Mouse (Mus musculus) mouse embryonic stem cell (cell line): ENCODE data around the gene C4b.

Experiments
- in situ Hi-C, 2 experiments: fragments of 300-500 bp; cut with MboI; formaldehyde crosslinking; loops; 1 replicate in 1 of 2; 3 replicates in 1 of 2; pipeline ENCODE4 v1.14.3; 2019 to 2020; ENCODE audit warnings: low sequenced_read_pairs in 2 of 2, low pct_unique_long_range_greater_than_20kb in 1 of 2, mixed read lengths in 1 of 2; ENCODE audit not compliant: unreplicated experiment in 1 of 2

Gene C4b

DNA sequence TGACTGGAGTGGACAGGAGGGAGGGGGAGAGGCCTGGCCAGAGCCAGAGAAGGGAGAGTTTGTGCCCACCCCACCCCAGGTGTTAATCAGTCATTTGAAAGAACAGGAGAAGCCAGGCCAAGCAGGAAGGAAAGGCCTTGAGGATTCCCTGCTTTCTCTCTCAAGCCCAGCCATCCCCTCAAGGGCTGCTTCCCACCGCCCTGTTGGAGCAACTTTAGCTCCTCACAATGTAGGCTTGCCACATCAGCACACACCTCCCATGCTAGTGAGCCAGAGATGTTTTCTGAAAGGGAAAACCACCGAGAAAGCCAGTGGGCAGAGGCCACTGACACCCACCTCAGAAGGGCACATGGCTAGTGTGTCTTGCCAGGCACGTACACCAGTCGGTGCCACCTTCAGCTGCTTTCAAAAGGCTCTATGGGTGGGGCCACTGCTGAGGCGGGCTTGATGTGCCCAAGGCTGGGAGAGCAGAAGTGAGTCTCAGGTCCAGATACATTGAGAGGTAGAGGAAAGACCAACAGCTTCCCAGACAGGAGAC is 28.7 kb downstream of the C4b start:
- in situ Hi-C loops: loop anchor here in 1 of 2 experiments (25.0 kb wide), 1 partner anchor 222 kb away; the partner anchor contains the start of gene Neu1

DNA sequence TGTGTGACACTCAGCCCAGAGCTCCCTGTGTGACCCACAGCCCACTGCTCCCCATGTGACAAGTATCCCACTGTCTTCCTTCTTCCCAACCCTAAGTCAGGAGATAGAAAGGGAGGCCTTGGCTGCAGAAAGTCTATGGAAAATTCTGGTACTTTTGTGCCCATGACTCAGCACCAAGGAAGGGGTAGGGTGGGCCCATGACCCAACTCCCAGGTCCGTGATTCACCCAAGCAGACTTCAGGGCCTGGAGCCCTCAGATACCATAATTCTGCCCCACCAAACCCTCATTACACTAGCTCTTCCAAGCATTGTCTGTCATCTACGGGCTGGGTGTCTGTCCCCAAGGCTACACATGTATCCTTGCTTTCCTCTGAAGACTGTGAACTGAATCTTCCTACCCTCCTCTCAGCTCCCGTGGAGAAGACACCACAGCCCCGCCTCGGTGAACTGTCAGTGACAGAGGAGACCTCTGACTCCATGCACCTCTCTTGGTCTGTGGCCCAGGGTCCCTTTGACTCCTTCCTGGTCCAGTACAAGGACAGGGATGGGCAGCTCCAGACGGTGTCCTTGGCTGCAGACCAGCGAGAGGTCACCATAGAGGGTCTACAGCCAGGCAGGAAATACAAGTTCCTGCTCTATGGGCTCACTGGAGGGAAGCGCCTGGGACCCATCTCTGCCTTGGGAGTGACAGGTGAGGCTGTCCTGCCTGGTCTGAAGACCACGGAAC is 29.3 kb downstream of the C4b start:
- in situ Hi-C loops: loop anchor here in 1 of 2 experiments (25.0 kb wide), 1 partner anchor 223 kb away; the partner anchor contains the start of gene Neu1

DNA sequence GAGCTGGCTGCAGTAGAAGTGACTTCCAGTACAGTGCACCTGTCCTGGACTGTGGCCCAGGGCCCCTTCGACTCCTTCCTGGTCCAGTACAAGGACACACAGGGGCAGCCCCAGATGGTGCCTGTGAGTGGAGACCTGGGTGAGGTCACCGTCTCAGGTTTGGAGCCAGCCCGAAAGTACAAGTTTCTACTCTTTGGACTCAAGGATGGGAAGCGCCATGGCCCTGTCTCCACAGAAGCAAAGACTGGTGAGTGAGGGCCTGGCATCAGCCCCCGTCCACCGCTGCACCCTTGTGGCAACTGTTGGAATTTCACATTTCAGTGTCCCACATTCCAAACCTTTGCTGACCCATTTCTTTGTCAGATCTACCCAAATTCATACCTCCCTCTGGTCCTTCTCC is 30.7 kb downstream of the C4b start:
- in situ Hi-C loops: loop anchor here in 1 of 2 experiments (25.0 kb wide), 1 partner anchor 224 kb away; the partner anchor contains the start of gene Neu1

DNA sequence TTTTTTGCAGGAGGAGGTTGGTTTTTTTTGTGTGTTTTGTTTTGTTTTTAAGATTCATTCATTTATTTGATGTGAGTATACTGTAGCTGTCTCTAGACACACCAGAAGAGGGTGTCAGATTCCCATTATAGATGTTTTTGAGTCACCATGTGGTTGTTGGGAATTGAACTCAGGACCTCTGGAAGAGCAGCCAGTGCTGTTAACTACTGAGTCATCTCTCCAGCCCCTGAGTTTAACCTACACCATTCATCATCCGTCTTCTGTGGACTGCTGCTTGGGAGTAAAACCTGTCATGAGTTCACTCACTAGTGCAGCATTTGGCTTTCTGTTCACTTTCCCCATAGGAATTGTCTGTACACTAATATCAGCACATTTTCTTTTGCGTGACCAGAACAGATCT is 37.2 kb downstream of the C4b start:
- in situ Hi-C loops: loop anchor here in 1 of 2 experiments (25.0 kb wide), 1 partner anchor 231 kb away; the partner anchor contains the start of gene Neu1

DNA sequence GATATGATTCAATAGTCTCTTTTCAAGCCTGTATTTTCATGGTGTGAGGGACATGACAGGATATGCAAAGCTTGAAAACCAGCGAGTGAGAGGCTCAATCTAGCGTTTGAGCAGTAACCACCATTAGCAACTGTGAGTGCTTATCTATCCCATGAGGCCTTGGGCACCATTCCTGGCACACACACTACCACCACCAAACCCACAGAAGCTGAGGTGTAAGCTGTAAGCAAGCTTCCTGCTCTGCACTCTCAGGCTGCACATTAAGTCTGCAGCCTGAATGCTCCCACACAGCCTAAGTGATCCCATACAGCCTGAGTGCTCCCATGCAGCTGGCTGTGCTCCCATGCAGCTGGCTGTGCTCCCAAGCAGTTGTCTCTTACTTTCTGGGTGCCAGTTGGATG is 43.0 kb downstream of the C4b start:
- in situ Hi-C loops: loop anchor here in 1 of 2 experiments (25.0 kb wide), 1 partner anchor 237 kb away; the partner anchor contains the start of gene Neu1

DNA sequence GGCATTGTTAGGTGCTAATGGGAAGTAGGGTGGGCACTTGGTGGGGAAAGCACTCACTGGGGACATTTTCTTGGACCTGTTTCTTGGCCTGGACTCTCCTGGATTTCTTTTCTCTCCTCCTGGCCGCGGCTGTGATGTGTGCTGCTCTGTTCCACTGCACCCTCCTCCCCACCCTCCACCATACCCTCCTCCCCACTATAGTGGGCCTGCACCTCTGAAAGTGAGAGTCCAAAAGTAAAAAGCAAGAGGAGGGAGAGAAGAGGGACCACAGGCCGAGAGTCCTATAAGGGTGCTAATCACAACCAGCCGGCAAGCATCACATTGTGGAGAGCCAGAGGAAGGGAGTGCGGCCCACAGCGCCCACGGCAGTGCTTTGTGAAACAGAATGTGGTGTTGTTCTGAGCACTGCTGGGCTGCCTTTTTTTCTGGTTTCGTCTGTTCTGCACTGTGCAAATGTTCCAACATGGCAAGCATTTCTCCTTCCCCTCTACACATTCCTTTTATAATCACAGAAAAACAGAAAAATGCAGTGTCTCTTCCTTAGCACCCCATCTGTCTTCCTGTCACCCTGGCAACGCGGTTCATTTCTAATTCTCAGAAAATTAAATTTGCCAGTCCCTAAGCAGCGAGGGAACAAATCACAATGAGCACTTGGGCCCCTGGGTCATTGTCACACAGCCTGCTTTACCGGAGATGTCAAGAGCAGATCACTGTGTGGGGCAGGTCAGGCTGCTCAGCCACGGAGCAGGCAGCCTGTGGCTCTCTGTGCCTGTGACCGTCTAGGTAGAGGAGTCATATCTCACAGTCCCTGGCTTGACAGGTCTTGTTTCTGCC is 43.9 kb downstream of the C4b start:
- in situ Hi-C loops: loop anchor here in 1 of 2 experiments (25.0 kb wide), 1 partner anchor 238 kb away; the partner anchor contains the start of gene Neu1

DNA sequence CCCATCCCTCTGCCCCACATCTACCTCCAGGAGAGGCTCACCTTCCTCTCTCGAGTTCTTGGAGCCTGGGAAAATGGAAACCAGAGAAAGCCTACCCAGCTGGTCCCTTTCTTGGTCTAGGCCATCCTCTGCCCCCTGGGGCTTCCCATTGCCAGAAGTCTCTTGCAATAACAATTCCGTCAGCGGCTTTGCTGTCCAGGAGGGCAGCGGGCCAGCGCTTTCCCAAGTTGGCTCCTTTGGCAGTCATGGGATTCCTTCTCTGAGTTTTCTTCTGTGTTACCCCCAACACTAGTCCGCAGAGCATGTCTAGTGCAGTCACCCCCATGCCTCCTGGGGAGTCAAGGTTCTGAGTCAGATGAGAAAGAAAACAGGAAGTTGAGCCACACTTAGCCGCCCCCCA is 50.8 kb downstream of the C4b start:
- in situ Hi-C loops: no loop called here

DNA sequence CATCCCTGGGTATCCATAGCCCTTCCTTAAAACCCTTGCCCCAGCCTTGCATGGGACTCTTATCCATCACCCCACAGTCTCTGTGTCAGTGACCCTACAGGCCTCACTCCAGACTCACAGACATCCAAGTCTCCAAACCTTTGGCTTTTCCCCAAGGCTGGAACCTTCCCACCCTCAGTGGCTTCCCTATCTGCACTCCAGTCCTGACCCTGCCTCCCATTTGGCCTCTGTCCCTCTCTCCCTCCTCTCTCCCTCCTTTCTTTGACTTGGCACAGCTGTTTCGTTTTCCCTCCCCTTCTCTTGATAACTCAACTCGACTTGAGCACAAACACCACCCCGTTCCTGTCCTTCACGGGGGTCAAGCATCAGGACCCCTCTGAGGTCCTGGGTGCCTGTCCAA is 53.2 kb downstream of the C4b start:
- in situ Hi-C loops: no loop called here

DNA sequence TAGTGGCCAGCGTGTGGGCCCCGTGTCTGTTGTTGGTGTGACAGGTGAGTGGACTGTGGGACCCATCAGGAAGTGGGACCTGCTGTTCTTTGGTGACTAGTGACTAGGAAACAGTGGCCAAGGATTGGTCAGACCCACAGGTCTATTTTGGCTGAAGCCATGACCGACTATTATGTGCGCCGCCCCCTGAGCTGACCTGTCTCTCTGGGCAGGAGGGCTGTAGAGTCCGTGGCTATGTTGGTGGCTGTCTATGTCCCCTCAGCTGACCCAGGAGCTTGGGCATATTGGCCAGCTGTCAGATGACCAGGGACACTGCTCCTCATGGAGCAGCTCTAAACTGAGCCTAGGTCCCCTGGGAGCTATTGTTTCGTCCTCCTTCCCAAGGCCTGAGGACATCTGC is 54.8 kb downstream of the C4b start:
- in situ Hi-C loops: no loop called here

DNA sequence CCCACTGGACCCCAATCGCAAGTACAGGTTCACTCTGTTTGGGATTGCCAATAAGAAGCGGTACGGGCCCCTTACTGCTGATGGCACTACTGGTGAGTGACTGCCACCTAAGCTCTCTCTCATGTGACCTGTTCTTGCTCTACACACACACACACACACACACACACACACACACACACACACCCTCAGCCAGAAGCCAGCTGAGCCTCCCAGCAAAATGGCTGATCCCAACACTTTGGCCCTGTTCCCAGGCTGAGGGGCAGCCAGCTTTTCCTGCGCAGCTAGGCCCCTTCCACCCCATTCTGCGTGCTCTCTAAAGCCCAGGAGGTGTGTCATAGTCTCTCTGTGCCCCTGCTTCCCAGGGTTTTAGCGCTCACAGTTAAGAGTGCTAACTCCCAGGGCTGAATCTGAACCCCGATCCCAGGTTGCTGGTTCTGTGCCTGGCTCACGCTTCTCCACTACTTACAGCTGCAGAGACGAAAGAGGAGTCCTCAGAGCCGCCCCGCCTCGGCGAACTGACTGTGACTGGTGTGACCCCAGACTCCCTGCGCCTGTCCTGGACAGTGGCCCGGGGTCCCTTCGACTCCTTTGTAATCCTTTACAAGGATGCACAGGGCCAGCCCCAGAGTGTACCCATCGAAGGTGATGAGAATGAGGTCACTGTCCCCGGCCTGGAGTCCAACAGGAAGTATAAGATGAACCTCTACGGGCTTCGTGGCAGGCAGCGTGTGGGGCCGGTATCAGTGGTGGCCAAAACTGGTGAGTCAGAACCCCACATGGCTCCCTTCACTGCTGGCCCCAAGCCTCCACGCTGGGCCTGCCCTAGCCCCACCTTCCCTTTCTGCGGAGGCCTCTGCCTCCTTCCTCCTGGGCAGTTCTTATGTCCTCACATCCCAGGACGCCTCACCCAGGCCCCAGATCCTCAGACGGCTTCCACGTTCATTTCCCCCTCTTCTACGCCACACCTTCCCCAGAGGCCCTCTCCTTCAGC is 58.3 kb downstream of the C4b start:
- in situ Hi-C loops: no loop called here

DNA sequence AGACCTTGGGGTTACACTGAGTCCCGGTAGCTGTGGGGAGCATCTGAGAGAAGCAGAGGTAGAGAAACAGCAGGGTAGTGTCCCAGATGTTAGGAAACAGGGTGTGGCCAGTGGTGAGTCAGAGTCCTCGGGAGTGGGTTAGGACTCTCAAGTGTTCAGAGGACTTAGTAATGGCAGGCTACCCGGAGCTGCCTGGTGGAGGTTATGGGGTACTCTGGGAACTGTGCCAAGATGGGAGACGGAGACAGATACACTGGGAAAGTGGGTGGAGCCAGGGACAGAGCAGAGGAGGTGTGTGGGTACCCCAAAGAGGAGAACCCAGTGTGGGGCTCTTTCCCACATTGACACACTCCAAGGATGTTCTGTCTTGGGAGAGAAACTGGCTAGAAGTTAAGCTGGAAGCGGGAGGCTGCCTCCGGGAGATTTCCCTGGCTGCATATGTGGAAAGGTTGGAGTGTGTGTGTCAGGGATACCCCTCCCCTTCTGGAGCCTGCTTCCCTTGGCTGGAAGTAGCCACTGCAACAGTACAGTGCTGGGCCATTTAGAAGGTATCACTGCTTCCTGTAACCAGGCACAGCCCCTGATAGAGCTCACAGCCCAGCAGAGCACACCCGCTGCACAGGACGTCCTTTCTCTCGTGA is 59.3 kb downstream of the C4b start:
- in situ Hi-C loops: no loop called here

DNA sequence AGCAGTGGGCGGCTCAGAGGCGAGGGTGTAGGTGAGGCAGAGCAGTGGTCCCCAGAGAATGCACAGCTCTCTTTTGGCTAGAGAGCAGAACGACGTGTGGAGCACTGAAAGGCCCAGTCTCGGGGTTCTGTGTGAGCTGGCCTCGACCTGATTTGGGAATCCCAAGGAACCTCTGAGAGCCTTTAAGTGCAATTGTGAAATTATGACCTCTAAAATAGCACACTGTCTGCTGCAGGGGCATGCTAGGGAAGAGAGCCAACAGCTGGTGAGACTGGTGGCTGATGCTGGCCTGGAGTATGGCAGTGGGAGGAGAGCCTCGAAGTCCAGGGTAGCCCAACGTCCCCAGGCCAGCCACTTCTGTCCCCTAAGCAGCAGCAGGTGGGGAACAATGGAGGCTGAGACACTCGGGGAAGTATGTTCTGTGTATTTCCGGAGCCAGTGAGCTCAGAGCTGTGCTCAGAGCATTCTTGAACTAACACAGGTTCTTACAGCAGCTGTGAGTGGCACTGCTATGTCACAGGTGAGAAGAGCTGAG is 59.9 kb downstream of the C4b start:
- in situ Hi-C loops: no loop called here

DNA sequence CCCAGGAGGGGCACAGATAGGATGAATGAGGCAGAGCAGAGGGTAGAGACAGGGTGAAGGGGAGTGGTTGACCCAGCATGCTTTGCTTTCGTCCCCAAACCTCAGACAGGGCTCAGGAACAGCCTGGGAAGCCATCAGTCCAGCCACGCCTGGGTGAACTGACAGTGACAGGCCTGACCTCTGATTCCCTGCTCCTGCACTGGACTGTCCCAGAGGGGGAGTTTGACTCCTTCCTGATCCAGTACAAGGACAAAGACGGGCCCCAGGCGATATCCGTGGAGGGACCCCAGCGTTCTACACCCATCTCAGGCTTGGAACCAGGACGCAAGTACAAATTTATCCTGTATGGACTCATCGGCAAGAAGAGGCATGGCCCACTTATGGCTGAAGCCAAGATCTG is 60.5 kb downstream of the C4b start:
- in situ Hi-C loops: no loop called here

DNA sequence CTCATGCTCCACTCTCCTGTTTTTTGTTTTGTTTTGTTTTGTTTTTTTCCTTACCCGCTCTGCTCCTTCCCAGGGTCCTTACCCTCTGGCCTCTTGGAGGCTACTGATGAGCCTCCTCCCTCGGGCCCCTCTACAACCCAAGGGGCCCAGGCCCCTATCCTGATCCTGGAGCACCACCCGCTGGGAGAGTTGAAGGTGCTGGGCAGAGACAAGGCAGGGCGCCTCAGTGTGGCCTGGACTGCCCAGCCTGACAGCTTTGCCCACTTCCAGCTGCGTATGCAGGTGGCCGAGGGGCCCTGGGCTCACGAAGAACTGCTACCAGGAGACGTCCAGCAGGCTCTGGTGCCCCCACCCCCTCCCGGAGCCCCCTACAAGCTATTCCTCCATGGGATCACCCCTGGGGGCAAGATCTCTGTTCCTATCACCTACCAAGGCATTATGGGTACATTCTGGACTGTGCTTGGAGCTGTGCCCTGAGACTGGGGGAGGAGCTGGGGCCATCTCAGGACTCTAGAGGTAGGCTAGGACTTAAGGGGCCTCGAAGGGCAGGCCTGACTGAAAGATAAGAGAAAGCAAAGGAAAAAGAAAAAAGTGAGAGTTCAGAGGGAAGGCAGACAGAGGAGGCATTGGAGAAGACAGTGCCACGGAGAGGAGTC is 61.7 kb downstream of the C4b start:
- in situ Hi-C loops: no loop called here

DNA sequence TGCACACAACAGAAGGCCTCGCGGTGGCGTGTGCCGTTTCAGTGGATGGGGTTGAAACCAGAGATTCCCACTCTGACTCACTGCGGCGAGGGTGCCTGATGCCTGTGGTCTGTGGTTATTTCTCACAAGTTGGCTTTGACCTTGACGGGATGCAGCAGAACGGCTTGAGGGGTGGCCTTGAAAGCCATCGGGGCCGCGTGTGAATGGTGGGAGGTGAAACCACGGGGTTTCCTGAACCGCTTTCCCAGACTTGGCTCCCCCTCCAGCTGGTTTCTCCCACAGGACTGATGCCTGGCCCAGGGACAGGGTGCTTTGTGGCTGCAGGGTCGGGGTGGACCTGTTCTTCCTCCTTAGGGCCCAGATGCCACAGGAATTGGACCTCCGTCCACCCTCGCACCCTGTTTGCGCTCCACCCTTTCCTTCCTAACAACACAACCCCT is 62.5 kb downstream of the C4b start:
- in situ Hi-C loops: no loop called here

DNA sequence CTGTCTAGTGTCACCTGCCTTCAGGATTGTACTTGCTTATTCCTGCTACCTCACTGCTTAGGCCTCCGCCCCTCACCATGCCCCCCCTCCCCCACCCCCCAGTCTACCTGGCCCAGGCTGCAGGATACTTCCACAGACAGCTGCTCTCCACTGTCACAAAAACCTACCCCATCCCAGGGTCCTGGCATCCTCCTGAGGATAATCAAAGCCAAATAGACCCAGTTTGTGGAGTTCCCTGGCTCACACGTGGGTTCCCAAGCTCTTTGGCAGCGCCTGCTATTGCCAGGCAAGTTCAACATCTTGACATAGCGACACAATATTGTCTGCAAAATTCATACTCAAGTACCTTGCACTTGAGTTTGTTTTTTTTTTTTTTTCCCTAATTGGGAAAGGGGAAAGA is 63.1 kb downstream of the C4b start:
- in situ Hi-C loops: no loop called here

DNA sequence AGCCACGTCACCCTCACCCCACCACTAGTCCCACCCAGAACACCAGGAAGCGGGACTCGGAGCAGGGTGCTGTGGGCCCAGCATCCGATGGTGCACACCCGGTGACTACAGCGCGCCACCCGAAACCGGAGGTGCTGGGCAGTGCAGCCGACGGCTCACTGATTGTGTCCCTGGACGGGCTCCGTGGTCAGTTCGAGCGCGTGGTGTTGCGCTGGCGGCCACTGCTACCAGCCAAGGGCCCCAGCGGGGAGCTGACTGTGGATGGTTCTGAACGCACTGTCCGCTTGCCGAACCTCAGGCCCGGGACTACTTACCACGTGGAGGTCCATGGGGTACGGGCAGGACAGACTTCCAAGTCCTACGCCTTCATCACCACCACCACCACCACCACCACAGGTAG is 63.5 kb downstream of the C4b start:
- in situ Hi-C loops: no loop called here
